Mouse (Mus musculus): ENCODE data around the gene Fmn2. TPM values are rescaled to one million over a fixed set of nuclear protein-coding genes. Genes with fewer than 3 reads are reported as not detected.

Gene Fmn2
- 0.08 and 0.09 TPM in 2 replicates for polyA plus RNA-seq (2012; rRNA removed)

GRCm38 (mm10) chr1:174501661-174502030 lies at the start of gene Fmn2:
Gene Fmn2, plus strand, starts transcription at chr1:174501825.

Other genes with a start within 250 kb of the Fmn2 start
- not detected in 2 replicates for gene Olfr419, start 249.8 kb upstream of the Fmn2 start, polyA plus RNA-seq (2012; rRNA removed)
- not detected in 2 replicates for gene Mptx1, start 171.3 kb upstream of the Fmn2 start, polyA plus RNA-seq (2012; rRNA removed)
- gene Olfr417, start 136.7 kb upstream of the Fmn2 start, polyA plus RNA-seq (2012; rRNA removed): not detected in 2 replicates
- gene Olfr248, start 110.8 kb upstream of the Fmn2 start, polyA plus RNA-seq (2012; rRNA removed): not detected in 2 replicates
- not detected in 2 replicates for gene Olfr414, start 77.8 kb upstream of the Fmn2 start, polyA plus RNA-seq (2012; rRNA removed)
- not detected in 2 replicates for gene Olfr220, start 59.7 kb upstream of the Fmn2 start, polyA plus RNA-seq (2012; rRNA removed)